Mouse (Mus musculus) CH12.LX (cell line): ENCODE measurements around the gene Ntn1. TPM values are rescaled to one million over a fixed set of nuclear protein-coding genes. Genes with fewer than 3 reads are reported as not detected.

ENCODE experiments used
- DNase-seq: peaks from one replicate; pipeline ENCODE4 v3.0.0-alpha.2; 2013; ENCODE audit errors: extremely low read depth
- H3K27ac ChIP-seq: 2 replicates; pipeline ENCODE4 v1.5.1; 2012; ENCODE audit warnings: low read depth, mild to moderate bottlenecking, control low read depth, moderate library complexity; ENCODE audit not compliant: insufficient read depth
- H3K27me3 ChIP-seq: replicated peaks from 2 replicates; pipeline ENCODE3; 2012; ENCODE audit warnings: inconsistent platforms
- H3K36me3 ChIP-seq, 2 experiments: replicated peaks in 1 of 2; 2 replicates each; pipeline versions ENCODE3 to v1.6.1; 2012; ENCODE audit warnings: inconsistent platforms in 1 of 2, low read length in 1 of 2, mild to moderate bottlenecking in 1 of 2, mixed read lengths in 1 of 2, moderate library complexity in 1 of 2; ENCODE audit not compliant: control insufficient read depth in 1 of 2, insufficient read depth in 1 of 2
- H3K4me1 ChIP-seq, 2 experiments: 2 replicates each; pipeline ENCODE4 v1.6.1; 2012; ENCODE audit warnings: inconsistent platforms in 1 of 2, moderate library complexity in 1 of 2; ENCODE audit not compliant: insufficient read depth in 2 of 2, control insufficient read depth in 1 of 2
- H3K4me2 ChIP-seq: 2 replicates; pipeline ENCODE4 v1.6.1; 2012; ENCODE audit warnings: low read depth, mild to moderate bottlenecking, control low read depth; ENCODE audit not compliant: poor library complexity, insufficient read depth, severe bottlenecking
- H3K4me3 ChIP-seq, 3 experiments: fragments of 150-350 bp in 1 of 3; sonication (generic) in 1 of 3; replicated peaks in 1 of 3; 2 replicates each; pipeline versions ENCODE3 to v1.5.1; 2011 to 2012; ENCODE audit warnings: low read depth in 2 of 3, low read length in 2 of 3, mild to moderate bottlenecking in 2 of 3, moderate library complexity in 2 of 3, control low read depth in 1 of 3, improper control_type of control experiment in 1 of 3, inconsistent platforms in 1 of 3, mixed read lengths in 1 of 3; ENCODE audit not compliant: poor library complexity in 1 of 3
- H3K79me2 ChIP-seq: replicated peaks from 2 replicates; pipeline ENCODE4 v1.6.1; 2012; ENCODE audit warnings: mild to moderate bottlenecking, moderate library complexity; ENCODE audit not compliant: control insufficient read depth, poor library complexity, insufficient read depth, severe bottlenecking; ENCODE audit errors: extremely low read depth
- H3K9ac ChIP-seq: 2 replicates; pipeline ENCODE4 v1.6.1; 2012; ENCODE audit warnings: low read depth, mild to moderate bottlenecking, control low read depth, moderate library complexity; ENCODE audit not compliant: insufficient read depth
- H3K9me3 ChIP-seq: replicated peaks from 2 replicates; pipeline ENCODE3; 2012; ENCODE audit warnings: low read length, inconsistent platforms, mixed read lengths
- BHLHE40 ChIP-seq: IDR thresholded peaks from 2 replicates; pipeline ENCODE4 v1.6.1; 2011; ENCODE audit warnings: mild to moderate bottlenecking, low read depth, low read length, improper control_type of control experiment
- CHD1 ChIP-seq: IDR thresholded peaks from 2 replicates; pipeline ENCODE4 v1.6.1; 2012; ENCODE audit warnings: low read depth, low read length, improper control_type of control experiment, inconsistent platforms
- CHD2 ChIP-seq: IDR thresholded peaks from 2 replicates; pipeline ENCODE4 v1.6.1; 2011; ENCODE audit warnings: low read length, improper control_type of control experiment
- CTCF ChIP-seq, 2 experiments: IDR thresholded peaks in 1 of 2; conservative IDR thresholded peaks in 1 of 2; 2 replicates each; pipeline ENCODE4 v1.5.1; 2011 to 2012; ENCODE audit warnings: low read depth in 2 of 2, low read length in 2 of 2, improper control_type of control experiment in 1 of 2, inconsistent platforms in 1 of 2, mild to moderate bottlenecking in 1 of 2, moderate library complexity in 1 of 2
- E2F4 ChIP-seq: IDR thresholded peaks from 2 replicates; pipeline ENCODE4 v1.6.1; 2011; ENCODE audit warnings: low read depth, low read length, improper control_type of control experiment; ENCODE audit not compliant: insufficient replicate concordance
- ELF1 ChIP-seq: IDR thresholded peaks from 2 replicates; pipeline ENCODE4 v1.6.1; 2014; ENCODE audit warnings: low read depth, mild to moderate bottlenecking, inconsistent platforms, low read length, improper control_type of control experiment
- EP300 ChIP-seq: IDR thresholded peaks from 2 replicates; pipeline ENCODE4 v1.6.1; 2011; ENCODE audit warnings: low read length, improper control_type of control experiment
- ETS1 ChIP-seq: conservative IDR thresholded peaks from 2 replicates; pipeline ENCODE4 v1.6.1; 2012; ENCODE audit warnings: low read depth, mild to moderate bottlenecking, inconsistent platforms, low read length, improper control_type of control experiment, moderate library complexity
- GABPA ChIP-seq: IDR thresholded peaks from 2 replicates; pipeline ENCODE4 v1.6.1; 2012; ENCODE audit warnings: low read depth, low read length, improper control_type of control experiment, inconsistent platforms; ENCODE audit not compliant: insufficient replicate concordance
- HCFC1 ChIP-seq: IDR thresholded peaks from 2 replicates; pipeline ENCODE4 v1.6.1; 2012; ENCODE audit warnings: low read depth, mild to moderate bottlenecking, inconsistent platforms, low read length, improper control_type of control experiment
- IRF4 ChIP-seq: IDR thresholded peaks from 2 replicates; pipeline ENCODE4 v1.6.1; 2014; ENCODE audit warnings: low read depth, mild to moderate bottlenecking, inconsistent platforms, low read length, improper control_type of control experiment
- JUN ChIP-seq: IDR thresholded peaks from 2 replicates; pipeline ENCODE4 v1.6.1; 2011; ENCODE audit warnings: low read depth, mild to moderate bottlenecking, low read length, improper control_type of control experiment, moderate library complexity; ENCODE audit not compliant: insufficient read depth
- JUND ChIP-seq: conservative IDR thresholded peaks from 2 replicates; pipeline ENCODE4 v1.6.1; 2011; ENCODE audit warnings: low read depth, low read length, improper control_type of control experiment
- KAT2A ChIP-seq: IDR thresholded peaks from 2 replicates; pipeline ENCODE4 v1.6.1; 2012; ENCODE audit warnings: low read length, improper control_type of control experiment, inconsistent platforms; ENCODE audit not compliant: insufficient replicate concordance
- MAFK ChIP-seq: IDR thresholded peaks from 2 replicates; pipeline ENCODE4 v1.6.1; 2011; ENCODE audit warnings: low read length, improper control_type of control experiment; ENCODE audit not compliant: insufficient replicate concordance
- MAX ChIP-seq: IDR thresholded peaks from 2 replicates; pipeline ENCODE4 v1.6.1; 2011; ENCODE audit warnings: low read length, improper control_type of control experiment
- MAZ ChIP-seq: IDR thresholded peaks from 2 replicates; pipeline ENCODE4 v1.6.1; 2012; ENCODE audit warnings: low read depth, mild to moderate bottlenecking, inconsistent platforms, low read length, improper control_type of control experiment, moderate library complexity
- MEF2A ChIP-seq: IDR thresholded peaks from 2 replicates; pipeline ENCODE4 v1.6.1; 2014; ENCODE audit warnings: low read depth, mild to moderate bottlenecking, inconsistent platforms, low read length, improper control_type of control experiment, borderline replicate concordance
- MXI1 ChIP-seq: IDR thresholded peaks from 2 replicates; pipeline ENCODE4 v1.6.1; 2011; ENCODE audit warnings: mild to moderate bottlenecking, low read depth, low read length, improper control_type of control experiment
- MYC ChIP-seq: IDR thresholded peaks from 2 replicates; pipeline ENCODE4 v1.6.1; 2011; ENCODE audit warnings: low read depth, mild to moderate bottlenecking, improper control_type of control experiment, low read length
- NRF1 ChIP-seq: IDR thresholded peaks from 2 replicates; pipeline ENCODE4 v1.6.1; 2014; ENCODE audit warnings: low read depth, mild to moderate bottlenecking, inconsistent platforms, low read length, improper control_type of control experiment, moderate library complexity
- POLR2A ChIP-seq: IDR thresholded peaks from 2 replicates; pipeline ENCODE4 v1.6.1; 2011; ENCODE audit warnings: low read depth, mild to moderate bottlenecking, improper control_type of control experiment, low read length
- RCOR1 ChIP-seq: conservative IDR thresholded peaks from 2 replicates; pipeline ENCODE4 v1.6.1; 2012; ENCODE audit warnings: low read depth, mild to moderate bottlenecking, inconsistent platforms, low read length, improper control_type of control experiment
- SIN3A ChIP-seq: IDR thresholded peaks from 2 replicates; pipeline ENCODE4 v1.6.1; 2012; ENCODE audit warnings: low read length, improper control_type of control experiment, inconsistent platforms
- TBP ChIP-seq: conservative IDR thresholded peaks from 2 replicates; pipeline ENCODE4 v1.6.1; 2011; ENCODE audit warnings: low read depth, low read length, improper control_type of control experiment
- TCF12 ChIP-seq: IDR thresholded peaks from 2 replicates; pipeline ENCODE4 v1.6.1; 2014; ENCODE audit warnings: low read depth, mild to moderate bottlenecking, inconsistent platforms, low read length, improper control_type of control experiment
- UBTF ChIP-seq: IDR thresholded peaks from 2 replicates; pipeline ENCODE4 v1.6.1; 2012; ENCODE audit warnings: low read depth, mild to moderate bottlenecking, inconsistent platforms, low read length, improper control_type of control experiment, moderate library complexity
- USF1 ChIP-seq: IDR thresholded peaks from 2 replicates; pipeline ENCODE4 v1.6.1; 2014; ENCODE audit warnings: low read depth, mild to moderate bottlenecking, inconsistent platforms, low read length, improper control_type of control experiment
- USF2 ChIP-seq: conservative IDR thresholded peaks from 2 replicates; pipeline ENCODE4 v1.6.1; 2011; ENCODE audit warnings: low read depth, low read length, improper control_type of control experiment
- ZKSCAN1 ChIP-seq: IDR thresholded peaks from 2 replicates; pipeline ENCODE4 v1.6.1; 2012; ENCODE audit warnings: low read depth, inconsistent platforms, low read length, improper control_type of control experiment, borderline replicate concordance
- ZMIZ1 ChIP-seq: IDR thresholded peaks from 2 replicates; pipeline ENCODE4 v1.6.1; 2012; ENCODE audit warnings: low read depth, mild to moderate bottlenecking, inconsistent platforms, low read length, improper control_type of control experiment
- dilution Hi-C: fragments of 300-500 bp; cut with MboI; formaldehyde crosslinking; loops from 2 replicates; pipeline ENCODE4 v1.14.3; 2020; ENCODE audit warnings: low sequenced_read_pairs; ENCODE audit not compliant: extremely low pct_unique_long_range_greater_than_20kb, extremely low pct_ligation_motif_present
- in situ Hi-C: fragments of 300-500 bp; cut with MboI; formaldehyde crosslinking; loops from 3 replicates; pipeline ENCODE4 v1.14.3; 2019; ENCODE audit warnings: low sequenced_read_pairs, low pct_ligation_motif_present, low pct_unique_long_range_greater_than_20kb, mixed read lengths
- polyA plus RNA-seq: library from polyadenylated mRNA; unstranded; fragments of >175 nt; gene quantifications from 2 replicates; pipeline ENCODE4 v1.2.1, GENCODE M21; 2012; ENCODE audit warnings: low read depth; ENCODE audit not compliant: insufficient read length
- total RNA-seq, 2 experiments: library from RNA; depleted of rRNA; stranded (reverse); fragments of 300-350 nt in 1 of 2; fragments of >200 nt in 1 of 2; gene quantifications; 2 replicates each; pipeline ENCODE4 v1.2.3; 2012 to 2014

Ntn1 gene
- total and polyA plus RNA-seq, 3 experiments, result 0.54 to 1.2 (median 0.59) TPM

- Histone ChIP-seq H3K9ac (no peak overlapping the region), H3K36me3 (no peaks in the 10 kb centered on the region), H3K4me2 (peak overlapping the region; percentile 14; the same call in 1 of the 2 replicates), H3K27me3 (no peaks in the 10 kb centered on the region), H3K4me3 (no peak overlapping the region), H3K79me2 (no peaks in the 10 kb centered on the region), H3K27ac (no peak overlapping the region), H3K9me3 (no peaks in the 10 kb centered on the region), H3K4me1 (peaks cover 18 to 68% of the 10 kb centered on the region in 2 experiments)
- in situ Hi-C loops (no loop called here), dilution Hi-C loops (no loop called here)
- TF ChIP-seq CHD2, result no peak
- DNase-seq, result no peak
Measured at GRCm38 (mm10) chr11:68214496-68215205, 186.0 kb downstream of the Ntn1 start.

- no peak overlapping the region for H3K27ac ChIP-seq
- no peak overlapping the region for H3K9ac ChIP-seq
- dilution Hi-C loops, result no loop called here
- no peak overlapping the region for H3K4me3 ChIP-seq
- H3K36me3 ChIP-seq, result no peaks in the 10 kb centered on the region
- peak; percentile 98 for DNase-seq
- no peaks in the 10 kb centered on the region for H3K9me3 ChIP-seq
- no peaks in the 10 kb centered on the region for H3K27me3 ChIP-seq
- H3K4me1 ChIP-seq, result peaks cover 18 to 75% of the 10 kb centered on the region in 2 experiments
- no peaks in the 10 kb centered on the region for H3K79me2 ChIP-seq
- peak overlapping the region; percentile 14; the same call in 1 of the 2 replicates for H3K4me2 ChIP-seq
- in situ Hi-C loops, result no loop called here
- TF ChIP-seq EP300, result peak; percentile 46; the same call in 1 of the 2 replicates
- peak; percentile 77 for TF ChIP-seq IRF4
- peak; percentile 67; the same call in 1 of the 2 replicates for TF ChIP-seq TCF12
- 0 out of 2 replicates have a peak, but pooled peaks have one; percentile 23 for TF ChIP-seq MAFK
- TF ChIP-seq MYC, result peak; percentile 70; the same call in 1 of the 2 replicates
- no peak for TF ChIP-seq CHD1
- no peak for TF ChIP-seq GABPA
- peak; percentile 48; the same call in 1 of the 2 replicates for TF ChIP-seq TBP
- peak in 1 of 2 experiments; percentile 27; a peak in 1 of 4 replicates for TF ChIP-seq CTCF (conservative IDR thresholded peaks at IDR 0.05 in 1 of 2, IDR thresholded peaks at IDR 0.05 in 1 of 2; ENCODE audit: low read depth in 2 of 2, low read length in 2 of 2)
- TF ChIP-seq JUND, result no peak
- TF ChIP-seq JUN, result no peak
- TF ChIP-seq ELF1, result peak; percentile 33
- TF ChIP-seq USF1, result no peak
- peak; percentile 69; the same call in 1 of the 2 replicates for TF ChIP-seq MXI1
- TF ChIP-seq E2F4, result no peak
- 0 out of 2 replicates have a peak, but pooled peaks have one; percentile 21 for TF ChIP-seq HCFC1
- TF ChIP-seq ETS1, result peak; percentile 76
- TF ChIP-seq MEF2A, result peak; percentile 74
- no peak for TF ChIP-seq UBTF
- TF ChIP-seq NRF1, result peak; percentile 48; the same call in 1 of the 2 replicates
- peak; percentile 64; the same call in 1 of the 2 replicates for TF ChIP-seq BHLHE40
- peak; percentile 76 for TF ChIP-seq CHD2
- TF ChIP-seq POLR2A, result peak; percentile 57
- peak; percentile 95 for TF ChIP-seq MAZ
- TF ChIP-seq RCOR1, result peak; percentile 71; the same call in 1 of the 2 replicates
- TF ChIP-seq ZMIZ1, result peak; percentile 79
- no peak for TF ChIP-seq USF2
- TF ChIP-seq MAX, result peak; percentile 66; the same call in 1 of the 2 replicates
- 0 out of 2 replicates have a peak, but pooled peaks have one; percentile 22 for TF ChIP-seq SIN3A
- no peak for TF ChIP-seq ZKSCAN1
- no peak for TF ChIP-seq KAT2A
Measured at GRCm38 (mm10) chr11:68213896-68214295, 186.7 kb downstream of the Ntn1 start.
